Mouse (Mus musculus): Measurements from ENCODE around the gene Glyctk. TPM values are rescaled to one million over a fixed set of nuclear protein-coding genes. Genes with fewer than 3 reads are reported as not detected.
A peak's percentile ranks its signal among the peaks of the same experiment; 100 is the strongest.
"Not testable (repeated sequence)": the region's sequence is repeated elsewhere in the genome, so short reads cannot be mapped to it uniquely, and the experiment has no call there.

The Glyctk gene
- total RNA-seq, 1 experiment from 2014 or later: 13.6 TPM

DNA sequence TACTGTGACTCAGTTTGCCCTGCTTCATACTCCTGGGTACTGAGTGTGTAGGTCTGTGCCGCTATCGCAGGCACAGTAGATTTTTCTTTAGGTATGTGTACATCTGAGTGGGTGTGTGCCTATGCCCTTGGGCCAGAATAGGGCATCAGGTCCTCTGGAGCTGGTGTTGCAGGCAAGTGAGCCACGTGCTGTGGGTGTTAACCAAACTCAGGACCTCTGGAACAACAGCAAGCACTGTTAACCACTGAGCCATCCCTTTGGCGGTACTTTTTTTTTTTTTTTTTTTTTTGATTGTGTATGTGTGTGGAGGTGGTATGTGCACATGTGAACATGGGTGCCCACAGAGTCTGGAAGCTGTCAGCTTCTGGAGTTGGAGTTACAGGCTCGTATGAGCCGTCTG, 19.9 kb upstream of the Glyctk start:
- DNase-seq: no peak

DNA sequence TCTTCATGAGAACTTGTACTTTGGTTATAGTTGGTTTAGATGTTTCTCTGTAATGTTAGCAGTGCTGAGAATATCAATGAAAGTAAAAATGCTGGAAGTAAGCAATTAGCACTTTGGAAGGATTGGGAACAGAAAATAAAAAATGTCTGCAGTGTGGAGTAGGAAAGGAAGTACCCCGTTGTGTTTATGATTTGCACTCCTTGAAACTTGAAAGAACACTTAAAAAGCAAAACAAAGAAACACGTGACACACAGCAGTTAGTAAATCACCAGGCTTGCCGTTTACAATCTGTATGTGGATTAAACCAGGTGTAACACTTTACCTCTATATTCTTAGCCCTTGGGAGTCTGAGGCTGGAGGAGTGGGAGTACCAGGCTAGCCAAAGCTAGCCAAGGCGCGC, 18.8 kb upstream of the Glyctk start:
- no peak for DNase-seq

GRCm38 (mm10) chr9:106175552-106176200, 17.7 kb upstream of the Glyctk start:
- DNase-seq: no peak

DNA sequence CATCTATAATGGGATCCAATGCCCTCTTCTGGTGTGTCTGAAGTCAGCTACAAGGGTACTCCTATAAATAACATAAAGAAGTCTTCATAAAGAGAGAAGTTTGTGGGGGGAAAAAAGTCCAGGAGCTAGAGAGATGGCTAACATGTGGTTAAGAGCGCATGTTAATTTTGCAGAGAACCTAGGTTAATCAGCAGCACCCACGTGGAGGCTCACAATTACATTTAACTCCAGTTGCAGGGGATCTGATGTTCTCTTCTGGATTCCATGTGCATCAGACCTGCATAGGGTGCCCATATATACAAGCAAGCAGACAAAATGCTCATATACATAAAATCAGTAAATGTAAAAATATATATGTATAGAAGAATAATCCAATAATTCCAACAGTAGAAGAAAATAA, 15.4 kb upstream of the Glyctk start:
- no peak for DNase-seq

DNA sequence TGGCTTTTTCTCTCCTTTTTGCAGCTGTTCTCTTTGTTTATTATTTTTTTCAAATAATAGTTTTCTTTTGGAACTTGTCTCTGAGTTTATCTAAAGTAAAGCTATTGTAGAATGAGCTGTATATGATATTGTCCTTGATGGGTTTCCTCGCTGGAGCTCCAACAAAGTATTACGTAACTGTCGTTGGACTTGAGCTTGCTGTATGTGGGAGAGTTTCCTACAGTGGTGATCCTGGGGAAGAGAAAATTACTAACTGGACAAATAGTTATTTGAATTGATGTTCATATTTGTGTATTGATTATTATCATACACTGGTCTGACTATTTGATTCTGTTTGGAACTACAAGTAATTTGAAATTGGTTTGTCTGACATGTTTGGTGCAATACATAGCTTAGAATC, 14.6 kb upstream of the Glyctk start:
- DNase-seq: no peak

- peak; percentile 89 for DNase-seq
Measured at GRCm38 (mm10) chr9:106171346-106172158, 13.6 kb upstream of the Glyctk start.

GRCm38 (mm10) chr9:106170556-106171345, 12.8 kb upstream of the Glyctk start, which contains the start of gene Wdr82:
Gene Wdr82 (plus strand): TSS chr9:106170928.
- peak; percentile 97 for DNase-seq

- no peak for DNase-seq
Measured at GRCm38 (mm10) chr9:106169917-106170316, 12.0 kb upstream of the Glyctk start.

- DNase-seq: not testable (repeated sequence)
Measured at GRCm38 (mm10) chr9:106169006-106169405, 11.1 kb upstream of the Glyctk start.

DNA sequence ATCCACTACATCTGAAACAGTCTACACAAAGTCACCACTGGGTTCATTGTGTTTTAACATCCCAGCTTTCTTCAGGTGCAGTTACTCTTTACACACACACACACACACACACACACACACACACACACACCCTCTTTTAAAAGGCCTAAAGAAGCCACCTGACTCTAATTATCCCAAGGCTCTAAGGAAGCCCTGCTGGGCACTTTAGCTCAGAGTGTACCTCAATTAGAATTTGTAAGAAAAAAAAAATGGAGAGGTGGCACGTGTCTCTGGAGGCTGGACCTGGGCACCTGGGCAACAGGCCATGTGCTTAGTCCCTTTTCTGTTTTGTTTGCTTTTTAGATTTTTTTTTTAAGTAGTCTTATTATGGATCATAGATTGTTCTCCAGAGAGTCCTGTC, 9.8 kb upstream of the Glyctk start:
- no peak for DNase-seq

GRCm38 (mm10) chr9:106167241-106167640, 9.3 kb upstream of the Glyctk start:
- DNase-seq: no peak

- no peak for DNase-seq
Measured at GRCm38 (mm10) chr9:106166709-106167108, 8.8 kb upstream of the Glyctk start.

DNA sequence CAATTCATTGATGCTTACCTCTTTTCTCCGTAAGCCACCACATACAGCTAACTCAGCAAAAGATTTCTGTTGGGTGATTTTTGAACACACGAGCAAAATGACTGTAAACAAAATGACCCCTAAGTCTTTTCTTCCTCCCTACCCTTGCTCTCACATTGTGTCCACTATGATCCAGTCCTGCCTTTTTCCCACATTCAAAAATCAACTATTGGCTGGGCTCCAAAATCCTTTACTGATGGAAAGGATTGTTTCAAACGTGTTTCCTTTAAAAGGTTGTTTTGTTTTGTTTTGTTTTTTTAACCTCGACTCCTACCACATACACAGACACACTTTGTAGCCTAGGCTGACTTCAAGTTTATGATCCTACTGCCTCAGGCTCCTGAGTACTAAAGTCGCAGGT, 2.5 kb upstream of the Glyctk start:
- no peak for DNase-seq

GRCm38 (mm10) chr9:106159784-106160301, 1.9 kb upstream of the Glyctk start:
- DNase-seq: peak; percentile 98

GRCm38 (mm10) chr9:106159237-106159636, 1.3 kb upstream of the Glyctk start:
- no peak for DNase-seq

DNA sequence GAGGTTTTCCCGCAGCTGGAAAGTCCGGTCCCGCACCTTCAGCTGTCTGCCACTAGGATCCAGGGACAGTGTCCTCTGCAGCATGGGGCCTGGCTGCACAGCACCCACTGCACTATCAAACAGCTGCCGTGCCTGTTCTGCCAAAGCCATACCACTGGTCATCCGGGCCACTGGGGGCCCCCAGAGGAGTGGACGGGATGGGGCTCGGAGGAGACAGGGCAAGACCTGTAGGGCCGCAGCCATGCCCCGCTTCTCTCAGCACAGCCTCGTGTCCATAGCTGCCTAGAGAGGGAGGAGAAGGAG, 364 bp downstream of the Glyctk start:
- no peak for DNase-seq

- DNase-seq: no peak
Measured at GRCm38 (mm10) chr9:106156921-106157622, 866 bp downstream of the Glyctk start.

GRCm38 (mm10) chr9:106156419-106156818, 1.5 kb downstream of the Glyctk start:
- DNase-seq: peak; percentile 80

GRCm38 (mm10) chr9:106154106-106154505, 3.8 kb downstream of the Glyctk start:
- peak; percentile 85 for DNase-seq

DNA sequence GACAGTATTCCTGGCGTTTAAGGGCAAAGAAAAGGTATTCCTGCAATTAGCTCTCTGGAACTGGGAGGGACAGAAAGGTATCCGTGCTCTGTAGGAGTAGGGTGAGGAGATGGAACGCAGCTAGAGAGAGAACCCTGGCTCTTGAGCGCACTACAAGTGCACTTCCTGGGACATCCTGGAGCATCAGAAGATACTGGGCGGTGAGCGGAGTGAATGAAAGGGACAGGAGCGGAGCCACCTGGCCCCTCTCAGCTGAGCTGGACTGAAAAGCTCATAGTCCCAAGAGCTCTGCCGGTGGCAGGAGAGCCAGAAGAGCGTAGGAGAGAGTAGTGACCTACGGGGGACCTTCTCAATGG, 8.6 kb downstream of the Glyctk start:
- no peak for DNase-seq

DNA sequence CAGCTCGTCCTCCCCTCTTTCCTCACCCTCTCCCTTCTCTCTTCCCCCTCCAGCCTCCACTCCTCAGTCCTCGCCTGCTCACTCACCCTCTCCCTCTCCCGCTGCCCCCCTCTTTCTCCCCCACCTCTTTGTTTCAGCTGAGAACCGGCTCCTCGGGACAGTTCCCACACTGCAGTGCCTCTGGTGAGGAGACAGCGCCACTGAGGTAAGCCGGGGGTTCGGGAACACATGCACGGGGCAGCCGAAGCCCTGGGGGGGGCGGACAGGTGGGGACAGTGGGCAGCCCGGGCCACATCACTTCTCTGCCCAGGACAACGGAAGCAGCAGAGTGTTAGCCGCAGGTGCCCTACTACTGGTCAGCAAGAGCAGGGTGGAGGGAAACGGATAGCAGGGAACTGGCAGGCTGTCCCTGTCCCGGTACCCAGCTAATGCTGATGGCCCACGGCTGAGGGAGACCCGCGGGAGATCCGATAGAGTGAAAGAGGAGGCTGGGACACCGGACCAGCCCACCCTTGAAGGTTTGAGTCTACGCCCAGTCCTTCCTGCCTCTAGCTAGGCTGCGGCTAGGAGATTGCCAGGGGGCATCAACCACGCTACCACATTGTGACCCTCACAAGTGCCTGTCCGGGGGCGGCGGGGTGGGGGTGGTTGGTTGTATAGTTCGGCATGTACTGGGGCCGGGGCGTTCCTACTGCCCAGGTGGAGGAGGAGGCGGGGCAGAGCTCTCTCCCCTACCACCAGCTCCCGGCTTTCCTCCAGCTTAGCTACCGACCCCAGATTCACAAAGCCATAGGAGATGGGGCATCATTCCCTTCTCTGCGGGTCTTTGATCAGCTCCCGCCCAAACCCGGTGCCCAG, 9.2 kb downstream of the Glyctk start:
- peak; percentile 17 for DNase-seq

Data from adrenal gland, postnatal 14 days (tissue).